Mouse (Mus musculus): Measurements from ENCODE around the gene Map2.

Map2 gene

DNA sequence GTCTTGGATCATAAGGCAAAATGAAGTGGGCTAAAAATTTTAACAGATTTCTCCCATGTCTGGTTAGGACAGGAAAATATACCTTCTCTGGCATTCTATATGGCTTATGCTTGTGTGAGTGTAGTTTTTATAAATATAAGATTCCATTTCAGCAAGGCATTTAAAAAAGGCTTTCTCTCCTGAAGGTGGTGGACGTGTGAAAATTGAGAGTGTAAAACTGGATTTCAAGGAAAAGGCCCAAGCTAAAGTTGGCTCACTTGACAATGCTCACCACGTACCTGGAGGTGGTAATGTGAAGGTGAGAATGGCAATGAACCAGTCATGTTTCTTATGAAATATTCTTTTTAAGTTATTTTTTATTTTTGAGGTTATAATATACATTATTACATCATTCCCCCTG lies 263.0 kb downstream of the Map2 start:
- no peaks in the 10 kb centered on the region for H3K36me3 ChIP-seq (ENCODE audit: control insufficient read depth, insufficient read depth, low read length, poor library complexity, severe bottlenecking)
- no peak for DNase-seq (ENCODE audit: low read depth, low spot score)
- H3K27me3 ChIP-seq (ENCODE audit: control insufficient read depth, insufficient read depth, low read length, poor library complexity, severe bottlenecking) = no peaks in the 10 kb centered on the region

DNA sequence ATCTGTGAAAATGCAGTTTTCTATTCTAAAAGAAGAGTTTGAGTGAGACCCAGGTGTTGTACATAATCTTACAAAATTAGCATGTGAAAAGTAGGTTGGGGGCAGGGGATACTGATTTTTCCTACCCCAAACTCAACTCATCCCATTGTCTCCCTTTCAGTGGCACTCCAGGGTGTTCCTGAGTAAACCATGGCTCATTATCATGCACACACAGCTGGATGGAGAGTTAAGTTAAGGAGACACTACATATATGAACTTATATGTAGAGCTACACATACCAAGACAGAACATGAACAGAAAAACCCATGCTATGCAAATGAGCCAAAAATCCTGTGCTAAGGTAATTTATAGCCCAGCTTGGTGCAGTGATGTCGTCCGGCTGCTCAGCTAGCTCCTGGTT lies 267.8 kb downstream of the Map2 start:
- DNase-seq (ENCODE audit: low read depth, low spot score) = no peak
- no peaks in the 10 kb centered on the region for H3K36me3 ChIP-seq (ENCODE audit: control insufficient read depth, insufficient read depth, low read length, poor library complexity, severe bottlenecking)
- H3K27me3 ChIP-seq (ENCODE audit: control insufficient read depth, insufficient read depth, low read length, poor library complexity, severe bottlenecking) = no peaks in the 10 kb centered on the region

DNA sequence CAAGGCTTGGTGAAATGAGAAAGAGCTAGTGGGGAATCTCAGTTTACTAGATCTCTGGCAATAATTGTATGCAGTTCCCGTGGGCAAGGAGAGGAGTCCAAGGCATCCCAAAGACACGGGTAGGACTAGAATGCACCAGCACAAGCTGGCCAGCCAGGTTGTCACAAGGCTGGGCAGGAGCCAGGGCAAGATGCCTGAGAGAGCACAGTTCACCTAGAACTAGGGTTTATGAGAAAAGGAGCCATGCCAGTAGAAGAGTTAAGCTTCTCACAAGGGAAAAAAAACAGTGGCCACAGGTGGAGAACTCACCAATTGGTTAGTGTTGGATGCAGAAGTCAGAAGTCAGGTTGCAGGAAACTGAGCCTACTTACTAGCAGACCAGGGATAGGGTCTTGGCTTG lies 274.4 kb downstream of the Map2 start:
- DNase-seq (ENCODE audit: low read depth, low spot score) = no peak
- no peaks in the 10 kb centered on the region for H3K27me3 ChIP-seq (ENCODE audit: control insufficient read depth, insufficient read depth, low read length, poor library complexity, severe bottlenecking)
- H3K36me3 ChIP-seq (ENCODE audit: control insufficient read depth, insufficient read depth, low read length, poor library complexity, severe bottlenecking) = no peaks in the 10 kb centered on the region

DNA sequence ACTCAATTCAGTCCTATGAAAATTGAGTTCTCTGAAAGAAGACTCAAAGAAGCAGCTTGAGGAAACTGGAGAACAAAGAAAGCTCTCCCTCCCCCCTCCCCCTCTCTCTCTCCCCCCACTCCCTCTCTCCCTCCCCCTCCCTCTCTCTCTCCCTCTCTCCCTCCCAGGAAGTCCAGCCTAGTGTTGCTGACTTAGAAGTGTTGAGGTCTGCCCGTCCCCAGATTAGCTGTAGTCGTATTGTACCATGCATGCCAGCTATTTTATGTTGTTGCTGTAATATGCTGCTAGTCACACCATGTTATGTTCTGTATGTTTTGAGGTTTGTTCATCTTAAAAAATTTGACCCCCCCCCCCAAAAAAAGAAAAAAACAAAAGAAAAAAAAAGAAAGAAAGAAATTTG lies 281.5 kb downstream of the Map2 start:
- Histone ChIP-seq H3K36me3 (ENCODE audit: control insufficient read depth, insufficient read depth, low read length, poor library complexity, severe bottlenecking) (no peaks in the 10 kb centered on the region), H3K27me3 (ENCODE audit: control insufficient read depth, insufficient read depth, low read length, poor library complexity, severe bottlenecking) (no peaks in the 10 kb centered on the region)
- no peak for DNase-seq (ENCODE audit: low read depth, low spot score)

DNA sequence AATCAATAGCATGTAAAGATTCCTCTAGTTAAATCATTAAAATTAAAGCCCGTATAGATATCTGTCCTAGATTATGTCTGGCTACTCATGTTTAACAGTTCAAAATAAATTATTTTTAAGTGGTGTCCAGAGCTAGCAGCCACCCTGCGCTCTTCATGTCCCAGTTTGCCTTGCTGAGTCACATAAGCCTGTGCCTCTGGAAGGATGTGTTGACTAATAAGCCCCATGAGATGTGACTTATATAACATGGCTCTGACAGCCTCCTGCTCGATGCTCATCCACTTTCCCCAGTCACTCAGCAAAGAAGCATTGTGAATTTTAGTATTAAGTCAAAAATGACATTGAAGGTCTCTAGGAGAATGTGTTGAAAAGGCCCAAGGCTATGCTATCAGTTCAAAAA lies 282.7 kb downstream of the Map2 start:
- DNase-seq (ENCODE audit: low read depth, low spot score) = no peak

DNA sequence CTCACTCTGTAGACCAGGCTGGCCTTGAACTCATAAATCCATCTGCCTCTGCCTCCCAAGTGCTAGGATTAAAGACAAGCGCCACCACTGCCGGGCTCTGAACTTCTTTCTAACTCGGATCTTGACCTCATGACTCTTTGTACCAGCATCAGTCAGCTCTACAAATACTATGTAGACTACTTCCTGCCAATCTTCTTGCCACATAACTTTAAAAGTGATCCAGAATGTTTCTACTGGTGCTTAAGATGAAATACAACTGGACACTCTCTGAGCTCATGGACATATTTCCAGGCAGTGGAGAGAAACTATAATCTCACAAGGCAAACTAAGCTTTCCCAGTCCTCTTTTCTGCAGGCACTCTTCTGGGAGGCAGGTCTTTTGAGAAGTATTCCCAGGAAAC lies 284.3 kb downstream of the Map2 start:
- Histone ChIP-seq H3K36me3 (ENCODE audit: control insufficient read depth, insufficient read depth, low read length, poor library complexity, severe bottlenecking) (no peaks in the 10 kb centered on the region), H3K27me3 (ENCODE audit: control insufficient read depth, insufficient read depth, low read length, poor library complexity, severe bottlenecking) (no peaks in the 10 kb centered on the region)
- no peak for DNase-seq (ENCODE audit: low read depth, low spot score)

More for the DNA sequence above, 282.7 kb downstream of the Map2 start:
- H3K36me3 ChIP-seq (ENCODE audit: control insufficient read depth, insufficient read depth, low read length, poor library complexity, severe bottlenecking) = no peaks in the 10 kb centered on the region
- H3K27me3 ChIP-seq (ENCODE audit: control insufficient read depth, insufficient read depth, low read length, poor library complexity, severe bottlenecking) = no peaks in the 10 kb centered on the region

DNA sequence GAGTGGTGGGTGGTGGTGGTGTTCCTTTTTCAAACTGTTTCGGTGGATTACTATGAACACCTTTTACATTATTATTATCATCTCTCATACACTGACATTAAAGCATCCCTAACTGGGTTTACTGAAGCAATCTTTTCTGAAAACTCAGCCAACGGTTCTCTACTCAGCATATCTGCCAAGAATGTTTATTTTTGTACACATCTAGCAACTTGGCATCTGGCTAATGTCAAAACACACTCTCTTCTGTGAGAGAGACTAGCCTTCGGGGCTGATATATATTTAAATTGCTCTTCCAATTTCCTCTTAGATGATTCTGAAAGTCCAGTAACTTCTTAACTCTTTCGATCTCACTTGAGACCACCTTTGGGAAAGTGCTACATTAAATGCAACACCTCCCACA lies 285.8 kb downstream of the Map2 start:
- no peak for DNase-seq (ENCODE audit: low read depth, low spot score)
- H3K36me3 ChIP-seq (ENCODE audit: control insufficient read depth, insufficient read depth, low read length, poor library complexity, severe bottlenecking) = no peaks in the 10 kb centered on the region
- no peaks in the 10 kb centered on the region for H3K27me3 ChIP-seq (ENCODE audit: control insufficient read depth, insufficient read depth, low read length, poor library complexity, severe bottlenecking)

DNA sequence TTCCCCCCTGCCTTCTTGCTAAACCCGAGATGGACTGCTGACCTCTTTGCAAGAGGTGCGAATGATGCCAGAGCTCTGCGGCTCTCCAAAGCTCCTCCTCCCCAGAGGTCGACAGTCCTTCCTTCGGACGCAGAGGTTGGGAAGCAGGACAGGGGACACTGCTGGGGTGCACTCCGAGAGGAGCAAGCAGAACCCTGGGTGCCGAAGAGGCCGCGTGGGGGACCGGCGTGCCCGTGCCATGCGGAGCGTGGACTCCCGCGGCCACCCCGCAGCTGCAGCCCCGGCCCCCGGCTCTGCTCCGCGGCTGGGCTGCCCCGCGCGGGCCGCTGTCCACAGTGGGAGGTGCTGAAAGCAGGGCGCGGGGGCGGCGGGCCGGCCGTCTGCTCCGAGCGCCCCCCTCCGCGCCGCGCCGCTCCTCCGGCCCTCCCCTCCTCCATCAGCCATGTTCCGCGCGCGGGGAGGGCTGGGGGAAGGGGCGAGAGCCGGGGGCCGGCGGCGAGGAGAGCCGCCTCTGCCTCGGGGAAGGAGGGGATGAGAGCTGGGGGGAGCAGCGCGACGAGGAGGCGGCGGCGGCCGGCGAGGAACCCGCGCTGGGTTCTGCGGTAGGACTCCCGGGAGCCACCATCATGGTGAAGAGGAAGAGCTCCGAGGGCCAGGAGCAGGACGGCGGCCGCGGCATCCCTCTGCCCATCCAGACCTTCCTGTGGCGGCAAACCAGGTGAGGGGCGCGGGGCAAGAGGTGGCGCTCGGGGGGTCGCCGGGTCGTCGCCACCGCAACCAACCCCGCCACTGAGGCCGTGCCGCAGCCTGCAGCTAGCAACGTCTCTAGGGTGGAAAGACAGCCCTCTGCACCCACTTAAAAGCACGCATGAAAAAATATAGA lies 293.0 kb downstream of the Map2 start, which contains the start of gene Unc80:
Gene Unc80 (plus strand): TSS at position 547 of the 883 bp plus-strand sequence.
- no peaks in the 10 kb centered on the region for H3K36me3 ChIP-seq (ENCODE audit: control insufficient read depth, insufficient read depth, low read length, poor library complexity, severe bottlenecking)
- no peaks in the 10 kb centered on the region for H3K27me3 ChIP-seq (ENCODE audit: control insufficient read depth, insufficient read depth, low read length, poor library complexity, severe bottlenecking)
- no peak for DNase-seq (ENCODE audit: low read depth, low spot score)

DNA sequence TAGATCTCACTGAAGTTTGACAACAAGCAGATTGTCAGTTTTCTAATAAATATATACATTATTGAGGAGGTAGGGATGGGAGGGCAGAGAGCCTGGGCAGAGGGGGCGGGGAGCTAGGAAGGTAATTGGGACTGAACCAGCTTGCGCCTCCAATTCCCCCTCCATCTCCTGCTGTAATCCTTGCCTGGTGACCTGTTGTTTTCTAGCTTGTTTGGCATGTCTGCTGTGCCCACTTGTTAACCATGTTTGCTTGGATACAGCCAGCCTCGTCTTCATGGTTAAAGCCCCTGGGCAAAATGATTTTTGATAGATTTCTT lies 293.6 kb downstream of the Map2 start:
- H3K27me3 ChIP-seq (ENCODE audit: control insufficient read depth, insufficient read depth, low read length, poor library complexity, severe bottlenecking) = no peaks in the 10 kb centered on the region
- no peaks in the 10 kb centered on the region for H3K36me3 ChIP-seq (ENCODE audit: control insufficient read depth, insufficient read depth, low read length, poor library complexity, severe bottlenecking)
- no peak for DNase-seq (ENCODE audit: low read depth, low spot score)

DNA sequence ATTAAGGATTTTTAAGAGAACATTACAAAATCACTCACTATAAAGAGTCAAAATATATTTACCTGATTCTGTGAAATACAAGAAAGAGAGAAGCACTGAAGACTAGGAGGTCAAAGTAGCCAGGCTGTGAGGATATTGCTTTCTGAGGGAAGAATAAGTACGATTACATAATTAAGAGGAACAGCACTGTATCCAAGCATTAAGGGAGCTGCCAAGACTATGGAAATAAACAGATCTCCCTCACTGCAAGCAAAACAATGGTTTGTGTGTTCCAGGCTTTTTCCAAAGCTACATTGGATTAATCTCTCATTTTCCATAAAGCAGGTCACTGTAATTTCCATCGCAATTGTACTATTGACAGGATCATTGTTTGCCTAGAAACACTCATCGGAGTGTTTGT lies 307.7 kb downstream of the Map2 start:
- Histone ChIP-seq H3K36me3 (ENCODE audit: control insufficient read depth, insufficient read depth, low read length, poor library complexity, severe bottlenecking) (no peaks in the 10 kb centered on the region), H3K27me3 (ENCODE audit: control insufficient read depth, insufficient read depth, low read length, poor library complexity, severe bottlenecking) (no peaks in the 10 kb centered on the region)
- no peak for DNase-seq (ENCODE audit: low read depth, low spot score)
